Mouse (Mus musculus): ENCODE measurements around the gene Mettl7b. TPM values are rescaled to one million over a fixed set of nuclear protein-coding genes. Genes with fewer than 3 reads are reported as not detected.

Mettl7b gene
- polyA plus RNA-seq, 2 experiments: 0.21 to 0.24 TPM

DNA sequence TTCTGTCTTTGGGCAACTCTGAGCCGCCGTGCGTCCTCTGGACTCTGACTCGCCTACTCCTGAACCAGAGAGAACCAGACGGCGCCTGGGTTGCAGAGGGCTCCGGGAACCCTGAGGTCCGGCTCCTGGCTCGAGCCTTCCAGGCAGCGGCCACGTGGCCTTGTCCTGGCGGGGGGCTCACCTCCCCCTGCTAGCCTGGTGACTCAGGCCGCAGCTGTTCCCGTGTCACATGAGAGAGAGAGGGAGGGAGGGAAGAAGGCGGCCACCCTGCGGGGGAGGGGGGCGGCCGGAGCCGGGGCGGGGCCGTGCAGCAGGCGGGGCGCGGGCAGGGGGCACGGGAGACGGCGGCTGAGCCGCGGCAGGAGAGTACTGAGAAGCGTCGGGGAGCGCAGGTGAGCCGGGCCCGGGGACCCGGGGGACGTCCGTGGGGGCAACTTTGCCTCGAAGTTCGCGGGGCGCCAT lies 51.2 kb downstream of the Mettl7b start:
- 0 out of 2 replicates have a peak, but pooled peaks have one; percentile 60 for TF ChIP-seq POLR2A (IDR thresholded peaks at IDR 0.05; ENCODE audit: borderline replicate concordance, extremely low read depth, insufficient read depth, insufficient read length)
- WGBS: under 1% methylated on average over 35 of the region's 41 CpGs
- Histone ChIP-seq H3K4me2 (replicated peaks; ENCODE audit: low read depth, low read length, severe bottlenecking) (peak overlapping the region; percentile 72), H3K27ac (replicated peaks; ENCODE audit: low read depth, low read length) (peak overlapping the region; percentile 96), H3K27me3 (ENCODE audit: control insufficient read depth, insufficient read depth, low read length) (no peaks in the 10 kb centered on the region), H3K36me3 (ENCODE audit: control insufficient read depth, insufficient read depth, low read length) (peaks cover 32% of the 10 kb centered on the region), H3K4me1 (ENCODE audit: control insufficient read depth, insufficient read depth, low read length) (peaks cover 24% of the 10 kb centered on the region), H3K9ac (ENCODE audit: low read depth, low read length, severe bottlenecking) (peak overlapping the region; percentile 97), H3K4me3 (replicated peaks; ENCODE audit: low read length) (peak overlapping the region; percentile 91), H3K9me3 (ENCODE audit: control insufficient read depth, low read length) (no peaks in the 10 kb centered on the region)
- ATAC-seq (ENCODE audit: low FRiP score, low read depth) (peak; percentile 87), DNase-seq (ENCODE audit: low spot score) (peak; percentile 86)

DNA sequence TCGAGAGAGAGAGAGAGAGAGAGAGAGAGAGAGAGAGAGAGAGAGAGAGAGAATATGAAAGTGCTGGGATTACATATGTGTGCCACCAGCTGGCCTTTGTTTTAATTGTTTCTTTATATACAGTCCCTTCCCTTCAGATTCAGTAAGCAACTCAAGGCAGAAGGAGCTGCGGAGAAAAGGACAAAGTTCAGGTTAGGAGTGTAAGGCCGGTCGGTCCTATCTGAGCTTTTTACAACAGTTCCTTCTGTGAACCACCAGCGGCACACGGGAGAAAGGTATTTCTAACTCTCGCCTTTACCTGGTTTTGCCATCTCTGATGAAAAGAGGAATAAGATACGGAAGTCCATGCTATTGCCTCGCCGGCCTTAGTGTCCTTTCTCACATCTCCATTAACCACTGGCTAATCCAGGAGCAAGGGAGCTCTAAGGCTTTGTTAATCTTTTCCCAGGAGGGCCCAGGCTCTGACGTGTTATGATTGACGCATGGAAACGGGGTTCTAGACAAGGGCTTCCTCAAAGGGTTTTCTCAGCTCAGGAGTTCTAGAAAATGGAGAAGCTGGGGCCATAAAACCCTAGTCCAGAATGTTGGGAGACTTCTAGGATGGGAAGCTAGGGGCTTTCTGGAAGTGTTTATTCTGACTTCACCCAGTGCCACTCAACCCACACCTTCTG lies 51.9 kb downstream of the Mettl7b start:
- DNase-seq (ENCODE audit: low spot score): no peak
- no peaks in the 10 kb centered on the region for H3K9me3 ChIP-seq (ENCODE audit: control insufficient read depth, low read length)
- peak overlapping the region; percentile 72 for H3K4me2 ChIP-seq (replicated peaks; ENCODE audit: low read depth, low read length, severe bottlenecking)
- H3K4me3 ChIP-seq (replicated peaks; ENCODE audit: low read length): peak overlapping the region; percentile 91
- WGBS: 56% methylated on average over 13 of the region's 13 CpGs
- peaks cover 23% of the 10 kb centered on the region for H3K4me1 ChIP-seq (ENCODE audit: control insufficient read depth, insufficient read depth, low read length)
- no peaks in the 10 kb centered on the region for H3K27me3 ChIP-seq (ENCODE audit: control insufficient read depth, insufficient read depth, low read length)
- H3K27ac ChIP-seq (replicated peaks; ENCODE audit: low read depth, low read length): peak overlapping the region; percentile 96
- peaks cover 25% of the 10 kb centered on the region for H3K36me3 ChIP-seq (ENCODE audit: control insufficient read depth, insufficient read depth, low read length)
- no peak for ATAC-seq (ENCODE audit: low FRiP score, low read depth)
- no peak for TF ChIP-seq POLR2A (IDR thresholded peaks at IDR 0.05; ENCODE audit: borderline replicate concordance, extremely low read depth, insufficient read depth, insufficient read length)
- H3K9ac ChIP-seq (ENCODE audit: low read depth, low read length, severe bottlenecking): peak overlapping the region; percentile 97

Other genes starting within 250 kb of the Mettl7b start
- 23.0 and 26.6 TPM in 2 replicates for gene Dgka, start 216.1 kb downstream of the Mettl7b start, polyA plus RNA-seq (2012; rRNA removed)
- gene Dgka, start 216.1 kb downstream of the Mettl7b start, polyA plus RNA-seq (2014; fragmentation: Nextera tagmentation; extraction: Ambion mirVana): 18.4 and 19.9 TPM in 2 replicates
- gene Pym1, start 213.1 kb downstream of the Mettl7b start, polyA plus RNA-seq (2012; rRNA removed): 49.9 and 60.3 TPM in 2 replicates
- 36.0 and 36.8 TPM in 2 replicates for gene Pym1, start 213.1 kb downstream of the Mettl7b start, polyA plus RNA-seq (2014; fragmentation: Nextera tagmentation; extraction: Ambion mirVana)
- 1.4 TPM in 2 replicates for gene Mmp19, start 170.1 kb downstream of the Mettl7b start, polyA plus RNA-seq (2012; rRNA removed)
- 0.86 and 1.1 TPM in 2 replicates for gene Mmp19, start 170.1 kb downstream of the Mettl7b start, polyA plus RNA-seq (2014; fragmentation: Nextera tagmentation; extraction: Ambion mirVana)
- 26.3 and 30.6 TPM in 2 replicates for gene Dnajc14, start 156.9 kb downstream of the Mettl7b start, polyA plus RNA-seq (2012; rRNA removed)
- gene Dnajc14, start 156.9 kb downstream of the Mettl7b start, polyA plus RNA-seq (2014; fragmentation: Nextera tagmentation; extraction: Ambion mirVana): 44.5 and 45.7 TPM in 2 replicates
- gene Tmem198b, start 156.6 kb downstream of the Mettl7b start, polyA plus RNA-seq (2012; rRNA removed): 41.3 and 59.1 TPM in 2 replicates
- gene Tmem198b, start 156.6 kb downstream of the Mettl7b start, polyA plus RNA-seq (2014; fragmentation: Nextera tagmentation; extraction: Ambion mirVana): 14.9 and 18.6 TPM in 2 replicates
- gene Sarnp, start 143.7 kb downstream of the Mettl7b start, polyA plus RNA-seq (2012; rRNA removed): 68.2 and 122 TPM in 2 replicates
- 200 TPM in 2 replicates for gene Sarnp, start 143.7 kb downstream of the Mettl7b start, polyA plus RNA-seq (2014; fragmentation: Nextera tagmentation; extraction: Ambion mirVana)
- 29.4 and 31.6 TPM in 2 replicates for gene Ormdl2, start 139.3 kb downstream of the Mettl7b start, polyA plus RNA-seq (2012; rRNA removed)
- 45.4 and 52.7 TPM in 2 replicates for gene Ormdl2, start 139.3 kb downstream of the Mettl7b start, polyA plus RNA-seq (2014; fragmentation: Nextera tagmentation; extraction: Ambion mirVana)
- 10.8 and 11.8 TPM in 2 replicates for gene Gdf11, start 69.3 kb downstream of the Mettl7b start, polyA plus RNA-seq (2012; rRNA removed)
- 6.3 and 9.2 TPM in 2 replicates for gene Gdf11, start 69.3 kb downstream of the Mettl7b start, polyA plus RNA-seq (2014; fragmentation: Nextera tagmentation; extraction: Ambion mirVana)
- gene Cd63, start 60.0 kb downstream of the Mettl7b start, polyA plus RNA-seq (2012; rRNA removed): 346 and 448 TPM in 2 replicates
- gene Cd63, start 60.0 kb downstream of the Mettl7b start, polyA plus RNA-seq (2014; fragmentation: Nextera tagmentation; extraction: Ambion mirVana): 942 and 957 TPM in 2 replicates
- gene Rdh5, start 38.1 kb downstream of the Mettl7b start, polyA plus RNA-seq (2012; rRNA removed): 17.9 and 23.2 TPM in 2 replicates
- 11.8 and 12.5 TPM in 2 replicates for gene Rdh5, start 38.1 kb downstream of the Mettl7b start, polyA plus RNA-seq (2014; fragmentation: Nextera tagmentation; extraction: Ambion mirVana)
- gene Bloc1s1, start 37.0 kb downstream of the Mettl7b start, polyA plus RNA-seq (2012; rRNA removed): 211 and 285 TPM in 2 replicates
- gene Bloc1s1, start 37.0 kb downstream of the Mettl7b start, polyA plus RNA-seq (2014; fragmentation: Nextera tagmentation; extraction: Ambion mirVana): 242 and 262 TPM in 2 replicates
- 22.3 and 24.1 TPM in 2 replicates for gene Itga7, start 27.2 kb downstream of the Mettl7b start, polyA plus RNA-seq (2012; rRNA removed)
- 7.0 and 11.5 TPM in 2 replicates for gene Itga7, start 27.2 kb downstream of the Mettl7b start, polyA plus RNA-seq (2014; fragmentation: Nextera tagmentation; extraction: Ambion mirVana)
- gene Olfr9, start 28.4 kb upstream of the Mettl7b start, polyA plus RNA-seq (2012; rRNA removed): not detected in 2 replicates
- not detected in 2 replicates for gene Olfr9, start 28.4 kb upstream of the Mettl7b start, polyA plus RNA-seq (2014; fragmentation: Nextera tagmentation; extraction: Ambion mirVana)
- not detected in 2 replicates for gene Olfr763, start 49.8 kb upstream of the Mettl7b start, polyA plus RNA-seq (2012; rRNA removed)
- not detected in 2 replicates for gene Olfr763, start 49.8 kb upstream of the Mettl7b start, polyA plus RNA-seq (2014; fragmentation: Nextera tagmentation; extraction: Ambion mirVana)
- 0.01 TPM in 1 of 2 replicates, not detected in the other for gene Olfr764-ps1, start 78.9 kb upstream of the Mettl7b start, polyA plus RNA-seq (2012; rRNA removed)
- gene Olfr764-ps1, start 78.9 kb upstream of the Mettl7b start, polyA plus RNA-seq (2014; fragmentation: Nextera tagmentation; extraction: Ambion mirVana): not detected in 2 replicates
- not detected in 2 replicates for gene Olfr765, start 89.0 kb upstream of the Mettl7b start, polyA plus RNA-seq (2012; rRNA removed)
- not detected in 2 replicates for gene Olfr765, start 89.0 kb upstream of the Mettl7b start, polyA plus RNA-seq (2014; fragmentation: Nextera tagmentation; extraction: Ambion mirVana)
- gene Olfr766-ps1, start 108.0 kb upstream of the Mettl7b start, polyA plus RNA-seq (2012; rRNA removed): 0.03 TPM in 1 of 2 replicates, not detected in the other
- not detected in 2 replicates for gene Olfr766-ps1, start 108.0 kb upstream of the Mettl7b start, polyA plus RNA-seq (2014; fragmentation: Nextera tagmentation; extraction: Ambion mirVana)
- gene Olfr767, start 121.9 kb upstream of the Mettl7b start, polyA plus RNA-seq (2012; rRNA removed): 0.01 TPM in 1 of 2 replicates, not detected in the other
- not detected in 2 replicates for gene Olfr767, start 121.9 kb upstream of the Mettl7b start, polyA plus RNA-seq (2014; fragmentation: Nextera tagmentation; extraction: Ambion mirVana)
- not detected in 2 replicates for gene Olfr768, start 138.4 kb upstream of the Mettl7b start, polyA plus RNA-seq (2012; rRNA removed)
- gene Olfr768, start 138.4 kb upstream of the Mettl7b start, polyA plus RNA-seq (2014; fragmentation: Nextera tagmentation; extraction: Ambion mirVana): 0.04 TPM in 1 of 2 replicates, not detected in the other
- gene Olfr769, start 156.9 kb upstream of the Mettl7b start, polyA plus RNA-seq (2012; rRNA removed): 0.01 TPM in 1 of 2 replicates, not detected in the other
- not detected in 2 replicates for gene Olfr769, start 156.9 kb upstream of the Mettl7b start, polyA plus RNA-seq (2014; fragmentation: Nextera tagmentation; extraction: Ambion mirVana)
- not detected in 2 replicates for gene Olfr770, start 178.0 kb upstream of the Mettl7b start, polyA plus RNA-seq (2012; rRNA removed)
- gene Olfr770, start 178.0 kb upstream of the Mettl7b start, polyA plus RNA-seq (2014; fragmentation: Nextera tagmentation; extraction: Ambion mirVana): not detected in 2 replicates
- not detected in 2 replicates for gene Olfr771, start 203.8 kb upstream of the Mettl7b start, polyA plus RNA-seq (2012; rRNA removed)
- gene Olfr771, start 203.8 kb upstream of the Mettl7b start, polyA plus RNA-seq (2014; fragmentation: Nextera tagmentation; extraction: Ambion mirVana): not detected in 2 replicates
- gene Olfr772, start 216.9 kb upstream of the Mettl7b start, polyA plus RNA-seq (2012; rRNA removed): not detected in 2 replicates
- not detected in 2 replicates for gene Olfr772, start 216.9 kb upstream of the Mettl7b start, polyA plus RNA-seq (2014; fragmentation: Nextera tagmentation; extraction: Ambion mirVana)
- not detected in 2 replicates for gene Olfr773, start 226.4 kb upstream of the Mettl7b start, polyA plus RNA-seq (2012; rRNA removed)
- gene Olfr773, start 226.4 kb upstream of the Mettl7b start, polyA plus RNA-seq (2014; fragmentation: Nextera tagmentation; extraction: Ambion mirVana): not detected in 2 replicates